8 mouse cellular contexts compared by ENCODE assay signal in genomic region chr7:101012541-101012940, GRCm38 (mm10). TPM values are rescaled to one million over a fixed set of nuclear protein-coding genes. Genes with fewer than 3 reads are reported as not detected.
DNase-seq lines count a peak whose midpoint lies in the region; ATAC-seq and TF ChIP-seq lines count a peak whose summit lies in the region.

TSS of gene P2ry2 (minus strand) at chr7:101012866.

- H3K27ac ChIP-seq in lung, postnatal 0 days (ENCODE audit: low read length) = peak within 1 kb of the TSS; percentile 34
- peak within 1 kb of the TSS; percentile 77 for H3K27ac ChIP-seq in heart, embryonic 10.5 days
- no peak within 1 kb of the TSS for H3K27ac ChIP-seq in limb, embryonic 13.5 days
- H3K27ac ChIP-seq in stomach, embryonic 15.5 days = no peak within 1 kb of the TSS; the same call in 1 of the 2 replicates

- no peaks in the 10 kb centered on the region for H3K9me3 ChIP-seq in lung, postnatal 0 days (ENCODE audit: low read length)
- H3K9me3 ChIP-seq in heart, embryonic 10.5 days = no peaks in the 10 kb centered on the region
- H3K9me3 ChIP-seq in limb, embryonic 13.5 days = no peaks in the 10 kb centered on the region
- no peaks in the 10 kb centered on the region for H3K9me3 ChIP-seq in stomach, embryonic 15.5 days

- 68% methylated on average over 4 of the region's 4 CpGs for WGBS in lung, postnatal 0 days
- 61% methylated on average over 4 of the region's 4 CpGs for WGBS in heart, embryonic 10.5 days
- 70% methylated on average over 4 of the region's 4 CpGs for WGBS in limb, embryonic 13.5 days
- 67% methylated on average over 4 of the region's 4 CpGs for WGBS in stomach, embryonic 15.5 days

- no peak for TF ChIP-seq EP300 in lung, postnatal 0 days (IDR thresholded peaks at IDR 0.05)

- TF ChIP-seq CTCF in lung, postnatal 0 days (IDR thresholded peaks at IDR 0.05) = no peak

- peak within 1 kb of the TSS; percentile 36 for H3K9ac ChIP-seq in lung, postnatal 0 days (replicated peaks; ENCODE audit: low read depth)
- peak within 1 kb of the TSS; percentile 65 for H3K9ac ChIP-seq in limb, embryonic 13.5 days
- peak within 1 kb of the TSS; percentile 26 for H3K9ac ChIP-seq in stomach, embryonic 15.5 days

- H3K4me1 ChIP-seq in lung, postnatal 0 days (ENCODE audit: insufficient read depth, low read depth, low read length) = no peaks in the 10 kb centered on the region
- H3K4me1 ChIP-seq in heart, embryonic 10.5 days = peaks cover 20% of the 10 kb centered on the region
- peaks cover 28% of the 10 kb centered on the region for H3K4me1 ChIP-seq in limb, embryonic 13.5 days
- H3K4me1 ChIP-seq in stomach, embryonic 15.5 days = peaks cover 3% of the 10 kb centered on the region; the same call in 1 of the 2 replicates

- H3K27me3 ChIP-seq in lung, postnatal 0 days (replicated peaks; ENCODE audit: insufficient read depth, low read length) = no peaks in the 10 kb centered on the region
- H3K27me3 ChIP-seq in heart, embryonic 10.5 days (ENCODE audit: insufficient read depth, poor library complexity, severe bottlenecking) = peaks cover 82% of the 10 kb centered on the region
- H3K27me3 ChIP-seq in limb, embryonic 13.5 days = peaks cover 65% of the 10 kb centered on the region
- peaks cover 9% of the 10 kb centered on the region; the same call in 1 of the 2 replicates for H3K27me3 ChIP-seq in stomach, embryonic 15.5 days (replicated peaks)

- peak within 1 kb of the TSS; percentile 87 for H3K4me2 ChIP-seq in lung, postnatal 0 days (replicated peaks; ENCODE audit: low read depth, low read length)
- peak within 1 kb of the TSS; percentile 98 for H3K4me2 ChIP-seq in limb, embryonic 13.5 days (replicated peaks)
- H3K4me2 ChIP-seq in stomach, embryonic 15.5 days = peak within 1 kb of the TSS; percentile 94

- no peak for DNase-seq in lung, postnatal 0 days (ENCODE audit: low spot score)
- no peak for DNase-seq in lung, adult 18-20 months
- DNase-seq in heart, embryonic 10.5 days (ENCODE audit: low spot score) = no peak
- DNase-seq in adrenal gland, postnatal 14 days = no peak
- DNase-seq in cerebellum, postnatal 10 days = no peak

- no peak for ATAC-seq in lung, postnatal 0 days
- ATAC-seq in limb, embryonic 13.5 days (ENCODE audit: low FRiP score, low read depth) = no peak
- ATAC-seq in stomach, embryonic 15.5 days (ENCODE audit: insufficient read depth, low FRiP score, low read depth) = no peak
- no peak for ATAC-seq in cerebellum, adult (ENCODE audit: insufficient number of reproducible peaks, low FRiP score, low TSS enrichment)

- H3K36me3 ChIP-seq in lung, postnatal 0 days (ENCODE audit: insufficient read depth, low read length) = no peaks in the 10 kb centered on the region
- no peaks in the 10 kb centered on the region for H3K36me3 ChIP-seq in heart, embryonic 10.5 days
- H3K36me3 ChIP-seq in limb, embryonic 13.5 days = no peaks in the 10 kb centered on the region
- no peaks in the 10 kb centered on the region for H3K36me3 ChIP-seq in stomach, embryonic 15.5 days

- peak within 1 kb of the TSS; percentile 55 for H3K4me3 ChIP-seq in lung, postnatal 0 days (ENCODE audit: low read depth, low read length)
- H3K4me3 ChIP-seq in heart, embryonic 10.5 days = peak within 1 kb of the TSS; percentile 69
- H3K4me3 ChIP-seq in limb, embryonic 13.5 days = peak within 1 kb of the TSS; percentile 58
- H3K4me3 ChIP-seq in stomach, embryonic 15.5 days (replicated peaks) = peak within 1 kb of the TSS; percentile 53

RNA-seq across cellular contexts. Expression of gene P2ry2, which starts in this region (rescaled TPM):
- polyA plus RNA-seq in lung, postnatal 0 days (2015; fragmentation: Nextera tagmentation; extraction: Ambion mirVana) = 11.5 and 11.6 TPM in 2 replicates
- polyA plus RNA-seq in heart, embryonic 10.5 days (2016; fragmentation: Nextera tagmentation; extraction: Ambion mirVana) = 1.0 and 1.1 TPM in 2 replicates
- 1.3 and 1.4 TPM in 2 replicates for polyA plus RNA-seq in limb, embryonic 13.5 days (2015; fragmentation: Nextera tagmentation; extraction: Ambion mirVana)
- polyA plus RNA-seq in stomach, embryonic 15.5 days (2015; fragmentation: Nextera tagmentation; extraction: Ambion mirVana) = 3.0 and 4.9 TPM in 2 replicates
- total RNA-seq in adrenal gland, postnatal 14 days (2021) = 4.3 and 5.0 TPM in 2 replicates

Comparison
In these comparisons a context has a peak if more than half of its experiments do, and no peak if none do; other contexts are left out.
1. H3K27ac ChIP-seq: peak in lung, postnatal 0 days (single experiment) and heart, embryonic 10.5 days (single experiment); none in limb, embryonic 13.5 days (single experiment) and stomach, embryonic 15.5 days (single experiment).
2. Peak in every context shown above with its lines, with median percentiles within 50 percentile points of each other: H3K4me2 ChIP-seq, H3K4me3 ChIP-seq and H3K9ac ChIP-seq.